Mouse (Mus musculus) small intestine, adult 2 months (tissue): ENCODE measurements around the gene Fam131b. TPM values are rescaled to one million over a fixed set of nuclear protein-coding genes. Genes with fewer than 3 reads are reported as not detected.

Experiments used
- H3K27ac ChIP-seq: fragments of 200-500 bp; 2 replicates; pipeline ENCODE4 v1.5.1; 2012; ENCODE audit warnings: low read depth, low read length, control low read depth, inconsistent platforms; ENCODE audit not compliant: insufficient read depth
- H3K27me3 ChIP-seq: fragments of 200-500 bp; 2 replicates; pipeline ENCODE4 v1.6.1; 2012; ENCODE audit warnings: mild to moderate bottlenecking, moderate library complexity, low read length, inconsistent platforms; ENCODE audit not compliant: control insufficient read depth, insufficient read depth
- H3K36me3 ChIP-seq: fragments of 200-500 bp; 2 replicates; pipeline ENCODE4 v1.6.1; 2012; ENCODE audit warnings: mild to moderate bottlenecking, low read length, control low read depth, inconsistent platforms; ENCODE audit not compliant: control insufficient read depth, insufficient read depth
- H3K4me1 ChIP-seq: fragments of 200-500 bp; 2 replicates; pipeline ENCODE4 v1.6.1; 2012; ENCODE audit warnings: low read length, inconsistent platforms, mixed read lengths; ENCODE audit not compliant: control insufficient read depth, insufficient read depth, insufficient read length
- H3K4me3 ChIP-seq: fragments of 200-500 bp; 2 replicates; pipeline ENCODE4 v1.5.1; 2012; ENCODE audit warnings: low read depth, mild to moderate bottlenecking, control low read depth, inconsistent platforms, low read length, moderate library complexity
- CTCF ChIP-seq: fragments of 200-500 bp; IDR thresholded peaks from 2 replicates; pipeline ENCODE4 v1.5.1; 2012; ENCODE audit warnings: low read depth, mild to moderate bottlenecking, control low read depth, inconsistent platforms, low read length, moderate library complexity, mixed read lengths; ENCODE audit not compliant: insufficient replicate concordance, insufficient read length; ENCODE audit errors: extremely low read depth
- POLR2A ChIP-seq: fragments of 200-500 bp; IDR thresholded peaks from 2 replicates; pipeline ENCODE4 v1.6.1; 2012; ENCODE audit warnings: low read depth, mild to moderate bottlenecking, control low read depth, inconsistent platforms, low read length, moderate library complexity
- WGBS: fragments of 180-500 bp; shearing (Covaris S2); methylation state at CpG from one replicate; pipeline ENCODE4 v1.1.7; 2018; 5-methylcytosine and 5-hydroxymethylcytosine counted together
- polyA plus RNA-seq: library from polyadenylated mRNA; depleted of rRNA; stranded (reverse); fragments of >200 nt; gene quantifications from 2 replicates; pipeline ENCODE4 v1.2.3, GENCODE M21; 2012

The Fam131b gene
- polyA plus RNA-seq, 1 experiment = 0.19 TPM

DNA sequence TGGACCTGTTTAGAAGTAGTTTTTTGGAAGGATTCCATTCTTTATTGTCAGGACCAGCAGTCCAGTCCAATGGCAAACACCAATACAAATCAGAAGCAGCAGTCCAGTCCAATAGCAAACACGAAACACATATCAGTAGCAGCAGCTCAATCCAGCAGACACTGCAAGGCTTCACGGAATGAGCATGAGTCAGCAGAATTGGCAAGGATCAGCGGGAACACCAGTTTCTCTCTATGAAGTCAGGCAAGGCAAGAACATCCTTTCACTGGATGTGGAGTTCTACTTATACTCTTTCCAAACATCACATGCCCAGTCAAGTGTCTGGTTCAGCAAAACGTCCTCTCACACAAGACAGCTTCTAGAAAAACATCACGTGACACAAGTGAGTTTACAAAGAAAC lies 15.5 kb upstream of the Fam131b start:
- WGBS = 61% methylated on average over 5 of the region's 5 CpGs
- Histone ChIP-seq H3K27ac (no peak overlapping the region), H3K36me3 (no peaks in the 10 kb centered on the region), H3K27me3 (no peaks in the 10 kb centered on the region), H3K4me3 (no peak overlapping the region), H3K4me1 (no peaks in the 10 kb centered on the region)
- TF ChIP-seq POLR2A (no peak), CTCF (no peak)

DNA sequence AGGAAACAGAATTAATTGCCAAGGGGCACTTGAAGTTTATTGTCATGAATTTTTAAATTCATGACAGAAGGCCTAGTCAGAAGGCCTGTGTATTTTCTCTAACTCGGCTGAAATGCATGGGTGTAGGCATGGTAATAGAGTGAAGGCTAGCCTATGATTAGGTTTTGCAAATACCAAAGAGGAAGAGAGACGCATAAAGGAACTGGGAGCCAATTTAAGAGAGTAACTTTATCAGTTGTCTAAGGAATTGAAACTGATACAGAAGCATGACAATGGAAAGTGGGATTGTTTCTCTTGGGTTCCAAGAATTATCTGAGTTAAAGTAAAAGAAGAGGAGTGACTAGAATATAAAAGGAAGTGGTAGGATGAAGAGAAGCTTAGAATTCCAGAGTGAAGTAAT lies 14.7 kb upstream of the Fam131b start:
- no peaks in the 10 kb centered on the region for H3K27me3 ChIP-seq
- WGBS = 74% methylated on average over 2 of the region's 2 CpGs
- no peaks in the 10 kb centered on the region for H3K36me3 ChIP-seq

DNA sequence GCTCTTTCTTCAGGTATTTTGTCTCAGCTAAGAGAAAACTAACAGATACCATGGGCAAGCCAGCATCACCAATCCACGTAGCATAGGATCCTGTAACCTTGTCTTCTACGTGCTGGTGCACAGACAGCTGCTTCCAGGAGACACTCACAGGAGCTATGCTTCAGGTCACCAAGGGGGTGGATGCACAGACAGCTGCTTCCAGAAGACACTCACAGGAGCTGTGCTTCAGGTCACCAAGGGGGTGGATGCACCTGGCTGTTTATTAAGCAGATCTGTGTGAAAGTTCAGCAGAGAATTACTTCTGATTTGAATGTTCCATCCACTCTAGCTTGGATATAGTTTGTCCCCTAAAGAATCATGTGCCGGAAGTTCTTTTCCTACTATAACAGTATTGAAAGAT lies 6.5 kb upstream of the Fam131b start:
- WGBS = 87% methylated on average over 3 of the region's 3 CpGs
- no peak for TF ChIP-seq CTCF
- TF ChIP-seq POLR2A = no peak

More for the DNA sequence above, 14.7 kb upstream of the Fam131b start:
- TF ChIP-seq CTCF (no peak), POLR2A (no peak)
- Histone ChIP-seq H3K4me3 (no peak overlapping the region), H3K27ac (no peak overlapping the region), H3K4me1 (no peaks in the 10 kb centered on the region)

DNA sequence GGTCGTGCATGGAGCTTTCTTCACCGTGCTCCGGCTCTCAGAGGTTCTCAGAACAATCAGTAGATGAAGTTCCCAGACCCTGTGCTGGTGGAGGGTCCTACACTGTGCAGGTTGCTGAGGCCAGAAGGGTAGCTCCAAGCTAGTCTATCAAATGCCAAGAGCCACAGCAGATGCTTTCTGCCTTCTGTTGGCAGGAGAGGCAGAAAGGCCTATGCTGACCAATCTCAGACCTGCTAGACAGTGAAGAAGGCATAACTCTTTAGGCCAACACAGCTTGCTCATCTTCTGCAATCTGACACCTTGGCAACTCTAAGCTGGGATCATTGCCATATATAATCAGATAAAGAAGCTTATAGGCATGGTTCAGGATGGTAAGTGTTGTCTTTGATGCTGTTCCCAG lies 5.8 kb upstream of the Fam131b start:
- Histone ChIP-seq H3K4me3 (no peak overlapping the region), H3K36me3 (no peaks in the 10 kb centered on the region), H3K27me3 (no peaks in the 10 kb centered on the region), H3K27ac (no peak overlapping the region), H3K4me1 (no peaks in the 10 kb centered on the region)
- TF ChIP-seq POLR2A (no peak), CTCF (no peak)
- 79% methylated on average over 3 of the region's 3 CpGs for WGBS

More for the DNA sequence above, 6.5 kb upstream of the Fam131b start:
- Histone ChIP-seq H3K27ac (no peak overlapping the region), H3K4me3 (no peak overlapping the region), H3K4me1 (no peaks in the 10 kb centered on the region), H3K27me3 (no peaks in the 10 kb centered on the region), H3K36me3 (no peaks in the 10 kb centered on the region)

DNA sequence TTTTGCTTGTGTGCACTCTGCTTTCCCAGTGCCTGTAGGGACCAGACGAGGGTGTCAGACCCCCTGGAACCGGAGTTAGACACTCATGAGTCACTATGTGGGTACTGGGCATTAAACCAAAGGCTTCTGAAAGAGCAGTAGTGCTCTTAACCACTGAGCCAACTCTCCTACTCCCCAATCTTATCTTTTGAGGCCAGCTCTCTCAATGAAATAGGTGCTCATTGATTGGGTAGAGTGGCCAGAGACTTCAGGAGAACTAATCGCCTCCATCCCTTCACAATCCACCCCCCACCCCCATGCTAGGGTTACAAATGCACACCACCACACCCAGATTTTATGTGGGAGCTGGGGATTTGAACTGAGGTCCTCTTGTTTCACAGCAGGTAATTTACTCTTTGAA lies 4.3 kb upstream of the Fam131b start:
- peaks cover 10% of the 10 kb centered on the region for H3K27me3 ChIP-seq
- no peak overlapping the region for H3K27ac ChIP-seq
- 62% methylated on average over 3 of the region's 3 CpGs for WGBS
- peaks cover under 1% of the 10 kb centered on the region; the same call in 1 of the 2 replicates for H3K4me1 ChIP-seq
- TF ChIP-seq CTCF (no peak), POLR2A (no peak)
- H3K4me3 ChIP-seq = no peak overlapping the region
- no peaks in the 10 kb centered on the region for H3K36me3 ChIP-seq

DNA sequence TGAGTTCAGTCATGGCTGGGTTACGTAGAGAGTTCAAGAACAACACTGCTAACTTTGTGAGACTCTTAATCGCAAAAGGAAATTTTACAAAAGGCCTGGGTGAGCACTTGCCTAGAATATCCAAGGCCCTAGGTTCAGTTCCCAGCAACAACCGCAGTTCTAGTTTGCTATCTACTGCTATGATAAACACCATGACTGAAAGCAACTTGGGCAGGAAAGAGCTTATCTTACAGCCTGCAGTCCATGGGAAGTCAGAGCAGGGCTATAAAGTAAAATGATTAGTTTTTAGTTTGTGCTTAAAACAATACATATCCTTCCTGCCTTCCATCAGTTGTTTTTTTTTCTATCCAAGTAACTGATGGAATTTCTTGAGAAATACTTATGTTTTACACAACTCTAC lies 2.1 kb upstream of the Fam131b start:
- 86% methylated on average over 3 of the region's 3 CpGs for WGBS
- H3K27me3 ChIP-seq = peaks cover 27% of the 10 kb centered on the region
- peaks cover 3% of the 10 kb centered on the region; the same call in 1 of the 2 replicates for H3K4me1 ChIP-seq
- no peaks in the 10 kb centered on the region for H3K36me3 ChIP-seq
- H3K4me3 ChIP-seq = no peak overlapping the region
- no peak overlapping the region for H3K27ac ChIP-seq
- TF ChIP-seq CTCF (no peak), POLR2A (no peak)

DNA sequence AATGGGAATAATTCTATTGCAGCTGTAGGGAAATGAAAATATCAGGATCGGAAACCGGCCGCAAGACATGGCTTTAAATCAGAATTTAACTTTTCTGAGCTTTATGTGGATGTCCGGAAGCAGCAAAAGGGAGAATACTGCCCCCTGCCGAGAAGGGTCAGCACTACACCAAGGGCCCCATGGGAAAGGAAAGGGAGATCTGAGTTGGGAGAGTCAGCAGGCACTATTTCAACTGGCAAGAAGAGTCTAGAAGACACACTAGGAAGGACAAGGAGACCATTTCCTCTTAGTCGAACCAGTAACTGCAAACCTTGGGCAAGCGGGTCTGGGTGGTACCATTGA lies 796 bp upstream of the Fam131b start:
- TF ChIP-seq POLR2A (no peak), CTCF (peak; percentile 85; the same call in 1 of the 2 replicates)
- Histone ChIP-seq H3K27ac (no peak overlapping the region), H3K4me1 (peaks cover 3% of the 10 kb centered on the region; the same call in 1 of the 2 replicates), H3K36me3 (no peaks in the 10 kb centered on the region), H3K4me3 (no peak overlapping the region), H3K27me3 (peaks cover 27% of the 10 kb centered on the region)
- 9% methylated on average over 7 of the region's 7 CpGs for WGBS
